Mouse (Mus musculus) midbrain, embryonic 16.5 days (tissue): ENCODE data around the gene Atox1. TPM values are rescaled to one million over a fixed set of nuclear protein-coding genes. Genes with fewer than 3 reads are reported as not detected.

Source experiments
- ATAC-seq: fragments of 200-750 bp; cut with Nextera tagmentation; 2 replicates; pipeline ENCODE4 v1.8.0; 2017; ENCODE audit warnings: moderate TSS enrichment
- H3K27ac ChIP-seq: fragments of 300-500 bp; sonication (generic); 2 replicates; pipeline ENCODE4 v1.5.1; 2014; ENCODE audit warnings: mild to moderate bottlenecking, low read length, mixed read lengths
- H3K27me3 ChIP-seq: fragments of 300-500 bp; sonication (generic); 2 replicates; pipeline ENCODE4 v1.6.1; 2014; ENCODE audit warnings: low read depth, low read length, mixed read lengths; ENCODE audit not compliant: control insufficient read depth, insufficient read depth
- H3K36me3 ChIP-seq: fragments of 300-500 bp; sonication (generic); 2 replicates; pipeline ENCODE4 v1.6.1; 2014; ENCODE audit warnings: mild to moderate bottlenecking, low read length, moderate library complexity, mixed read lengths; ENCODE audit not compliant: control insufficient read depth, insufficient read depth
- H3K4me1 ChIP-seq: fragments of 300-500 bp; sonication (generic); 2 replicates; pipeline ENCODE4 v1.6.1; 2014; ENCODE audit warnings: mild to moderate bottlenecking, low read length, mixed read lengths; ENCODE audit not compliant: control insufficient read depth, insufficient read depth
- H3K4me2 ChIP-seq: fragments of 300-500 bp; sonication (generic); 2 replicates; pipeline ENCODE4 v1.6.1; 2014; ENCODE audit warnings: mild to moderate bottlenecking, low read length, mixed read lengths
- H3K4me3 ChIP-seq: fragments of 300-500 bp; sonication (generic); 2 replicates; pipeline ENCODE4 v1.5.1; 2014; ENCODE audit warnings: low read depth, mild to moderate bottlenecking, low read length, moderate library complexity, mixed read lengths
- H3K9ac ChIP-seq: fragments of 300-500 bp; sonication (generic); 2 replicates; pipeline ENCODE4 v1.6.1; 2014; ENCODE audit warnings: low read depth, low read length, mixed read lengths
- H3K9me3 ChIP-seq: fragments of 300-500 bp; sonication (generic); replicated peaks from 2 replicates; pipeline ENCODE4 v1.6.1; 2014; ENCODE audit warnings: mild to moderate bottlenecking, low read length, mixed read lengths; ENCODE audit not compliant: control insufficient read depth, poor library complexity, severe bottlenecking
- WGBS: fragments of 180-500 bp; shearing (Covaris S2); extraction: QIAGEN DNeasy Blood & Tissue Kit; methylation state at CpG from one replicate; pipeline ENCODE4 v1.1.7; 2014; 5-methylcytosine and 5-hydroxymethylcytosine counted together
- polyA plus RNA-seq: library from polyadenylated mRNA; unstranded; fragments of >200 nt; fragmentation: Nextera tagmentation; extraction: Ambion mirVana; gene quantifications from 2 replicates; pipeline ENCODE4 v1.2.1, GENCODE M21; 2015

Gene Atox1
- polyA plus RNA-seq = 196 and 215 TPM in 2 replicates

DNA sequence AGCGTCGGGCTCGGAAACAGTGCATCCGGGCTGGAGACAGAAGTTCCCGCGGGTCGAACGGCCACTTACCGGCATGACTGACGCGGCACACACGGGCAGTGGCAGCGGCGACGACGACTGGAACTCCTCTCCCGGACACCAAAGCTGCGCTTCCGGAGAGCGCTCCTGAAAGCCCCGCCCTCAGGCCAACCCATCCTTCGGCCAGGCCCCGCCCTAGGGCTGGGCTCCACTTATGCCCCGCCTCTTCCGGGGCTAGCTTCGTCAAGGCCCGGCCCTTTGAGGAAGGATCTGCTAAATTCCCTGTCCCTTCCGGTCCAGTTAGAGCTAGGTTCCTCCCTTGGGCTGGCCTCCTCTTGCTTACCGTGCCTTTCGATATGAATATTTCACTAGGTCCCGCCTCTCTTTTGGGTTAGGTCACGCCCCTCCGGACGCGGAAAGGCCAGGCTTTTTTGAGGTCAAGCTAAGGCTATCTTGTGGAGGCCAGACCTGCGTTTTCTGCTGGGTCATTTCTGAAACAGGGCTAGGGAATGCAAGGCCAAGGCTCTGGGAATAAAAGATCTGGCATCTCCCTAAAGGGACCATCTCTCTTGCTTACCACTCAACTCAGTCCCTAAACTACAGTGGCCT, at the start of gene Atox1:
TSS of gene Atox1 (minus strand) at position 221 of the 627 bp plus-strand sequence.
- Histone ChIP-seq H3K4me1 (peaks cover 15% of the 10 kb centered on the region), H3K4me2 (peak within 1 kb of the TSS; percentile 66), H3K4me3 (peak within 1 kb of the TSS; percentile 79), H3K9ac (peak within 1 kb of the TSS; percentile 71), H3K9me3 (no peaks in the 10 kb centered on the region), H3K27me3 (no peaks in the 10 kb centered on the region), H3K27ac (peak within 1 kb of the TSS; percentile 79), H3K36me3 (no peaks in the 10 kb centered on the region)
- WGBS = 2% methylated on average over 36 of the region's 36 CpGs
- ATAC-seq = peak; percentile 97

DNA sequence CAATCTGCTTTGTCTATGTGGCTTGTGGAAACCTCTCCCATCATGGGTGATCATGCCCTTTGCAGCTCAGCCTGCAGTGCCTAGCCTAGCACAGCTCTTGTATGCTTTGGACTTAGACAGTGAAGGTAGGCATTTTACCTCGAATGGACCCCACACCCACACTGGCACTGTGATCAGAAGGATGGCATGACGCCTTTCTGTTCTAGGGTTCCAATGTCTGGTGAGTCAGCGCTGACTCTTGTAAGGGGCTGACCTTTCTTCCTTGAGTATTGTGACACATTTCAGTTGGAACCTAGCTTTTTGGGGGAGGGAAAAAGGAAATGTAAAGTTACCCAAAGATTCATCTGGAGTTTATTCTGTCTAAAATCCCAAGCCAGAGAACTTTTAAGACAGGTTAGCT, 44.4 kb upstream of the Atox1 start:
- H3K4me2 ChIP-seq = no peak overlapping the region
- H3K27me3 ChIP-seq = no peaks in the 10 kb centered on the region
- peaks cover 8% of the 10 kb centered on the region for H3K36me3 ChIP-seq
- no peaks in the 10 kb centered on the region for H3K4me1 ChIP-seq
- ATAC-seq = no peak
- no peaks in the 10 kb centered on the region for H3K9me3 ChIP-seq
- H3K4me3 ChIP-seq = no peak overlapping the region
- 85% methylated on average over 3 of the region's 3 CpGs for WGBS
- H3K9ac ChIP-seq = no peak overlapping the region
- H3K27ac ChIP-seq = no peak overlapping the region

DNA sequence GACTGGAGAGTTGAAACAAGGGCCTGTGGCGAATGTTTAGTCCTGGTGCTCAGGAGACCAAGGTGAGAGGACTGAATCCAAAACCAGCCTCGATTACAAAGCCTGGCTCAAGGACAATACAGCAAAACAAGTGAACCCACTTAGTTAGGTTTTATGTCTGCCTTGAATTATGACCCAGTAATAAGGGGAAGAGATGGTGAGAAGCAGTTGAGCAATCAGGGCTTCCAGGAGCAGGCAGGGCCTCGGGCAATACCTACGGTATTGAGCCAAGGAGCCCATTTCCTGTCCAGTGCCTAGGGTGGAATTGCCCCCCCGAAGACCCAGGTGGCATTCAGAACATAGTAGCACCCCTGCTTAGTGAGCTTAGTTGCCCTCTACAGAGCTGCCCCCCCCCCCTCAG, 41.8 kb upstream of the Atox1 start:
- peaks cover 16% of the 10 kb centered on the region for H3K36me3 ChIP-seq
- ATAC-seq = no peak
- no peaks in the 10 kb centered on the region for H3K27me3 ChIP-seq
- H3K4me1 ChIP-seq = no peaks in the 10 kb centered on the region
- H3K9me3 ChIP-seq = no peaks in the 10 kb centered on the region
- WGBS = 92% methylated on average over 5 of the region's 5 CpGs
- H3K4me3 ChIP-seq = no peak overlapping the region
- no peak overlapping the region for H3K9ac ChIP-seq
- H3K27ac ChIP-seq = no peak overlapping the region
- H3K4me2 ChIP-seq = no peak overlapping the region

DNA sequence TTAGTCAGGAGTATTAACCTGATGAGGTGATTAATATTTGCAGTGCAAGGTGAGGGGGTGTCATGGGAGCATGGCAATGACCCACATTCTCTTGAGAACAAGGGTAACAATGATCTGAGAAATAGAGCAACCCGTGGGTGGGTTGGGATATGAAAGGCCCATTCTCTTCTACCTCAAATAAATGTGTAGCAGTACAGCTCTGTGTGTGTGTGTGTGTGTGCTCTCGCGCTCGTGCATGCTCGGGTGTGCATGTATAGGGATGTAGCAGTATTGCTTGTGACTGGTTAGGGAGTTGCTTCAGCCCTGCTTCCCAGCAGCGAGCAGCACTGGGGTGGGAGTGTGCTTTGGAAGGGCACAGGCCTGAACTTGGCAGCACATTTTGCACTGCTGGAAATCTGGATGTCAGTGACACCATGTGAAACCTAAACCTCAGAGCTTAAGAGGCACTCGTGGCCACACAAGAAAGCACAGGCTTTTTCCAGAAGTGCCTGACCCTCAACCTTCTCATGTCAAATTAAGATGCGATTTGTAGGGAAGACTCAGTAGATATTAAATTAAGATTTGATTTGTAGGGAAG, 41.0 kb upstream of the Atox1 start:
- Histone ChIP-seq H3K4me2 (no peak overlapping the region), H3K4me3 (no peak overlapping the region), H3K4me1 (no peaks in the 10 kb centered on the region), H3K9me3 (no peaks in the 10 kb centered on the region), H3K9ac (no peak overlapping the region), H3K27me3 (no peaks in the 10 kb centered on the region), H3K36me3 (peaks cover 16% of the 10 kb centered on the region), H3K27ac (no peak overlapping the region)
- 83% methylated on average over 8 of the region's 8 CpGs for WGBS
- no peak for ATAC-seq

DNA sequence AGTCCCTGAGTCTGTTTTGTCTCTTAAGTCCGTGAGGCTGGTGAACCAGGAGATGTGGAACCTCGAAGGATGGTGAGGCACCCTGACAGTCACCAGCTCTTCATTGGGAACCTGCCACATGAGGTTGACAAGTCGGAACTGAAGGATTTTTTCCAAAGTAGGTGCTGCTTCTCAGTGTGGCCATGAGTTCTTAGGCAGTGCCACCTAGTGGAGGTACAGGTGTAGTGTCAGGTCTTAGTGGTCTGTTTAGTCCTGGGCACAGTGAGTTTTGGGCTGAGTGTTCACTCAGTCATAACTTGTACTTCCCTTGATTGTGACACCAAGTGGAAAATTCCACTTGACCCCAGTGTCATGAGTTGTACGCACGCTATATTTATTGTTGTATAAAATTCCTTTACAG, 36.8 kb upstream of the Atox1 start:
- no peaks in the 10 kb centered on the region for H3K9me3 ChIP-seq
- no peaks in the 10 kb centered on the region for H3K4me1 ChIP-seq
- H3K9ac ChIP-seq = no peak overlapping the region
- H3K27me3 ChIP-seq = no peaks in the 10 kb centered on the region
- H3K4me2 ChIP-seq = no peak overlapping the region
- H3K4me3 ChIP-seq = no peak overlapping the region
- H3K36me3 ChIP-seq = peaks cover 37% of the 10 kb centered on the region
- ATAC-seq = peak; percentile 77
- 65% methylated on average over 5 of the region's 5 CpGs for WGBS
- no peak overlapping the region for H3K27ac ChIP-seq

DNA sequence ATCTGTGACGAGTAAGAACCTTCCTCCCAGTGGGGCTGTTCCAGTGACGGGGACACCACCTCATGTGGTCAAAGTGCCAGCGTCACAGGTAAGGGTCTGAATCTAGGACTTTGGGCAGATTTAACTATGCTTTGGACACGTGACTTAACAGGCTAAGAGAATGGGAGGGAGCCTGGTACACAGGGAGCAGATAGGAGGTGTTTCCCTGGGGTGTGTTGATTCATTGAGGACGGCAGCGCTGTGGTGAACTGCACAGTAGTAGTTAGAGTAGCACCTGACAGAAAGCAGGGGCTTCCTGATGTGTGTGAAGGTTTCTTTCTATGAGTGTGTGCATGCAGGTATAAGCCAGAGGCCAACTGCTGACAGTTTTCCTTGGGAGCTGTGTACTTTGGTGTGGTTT, 35.1 kb upstream of the Atox1 start:
- Histone ChIP-seq H3K9me3 (no peaks in the 10 kb centered on the region), H3K27ac (no peak overlapping the region), H3K4me2 (no peak overlapping the region), H3K9ac (no peak overlapping the region), H3K27me3 (no peaks in the 10 kb centered on the region), H3K4me1 (no peaks in the 10 kb centered on the region), H3K36me3 (peaks cover 50% of the 10 kb centered on the region), H3K4me3 (no peak overlapping the region)
- no peak for ATAC-seq
- 93% methylated on average over 6 of the region's 6 CpGs for WGBS

DNA sequence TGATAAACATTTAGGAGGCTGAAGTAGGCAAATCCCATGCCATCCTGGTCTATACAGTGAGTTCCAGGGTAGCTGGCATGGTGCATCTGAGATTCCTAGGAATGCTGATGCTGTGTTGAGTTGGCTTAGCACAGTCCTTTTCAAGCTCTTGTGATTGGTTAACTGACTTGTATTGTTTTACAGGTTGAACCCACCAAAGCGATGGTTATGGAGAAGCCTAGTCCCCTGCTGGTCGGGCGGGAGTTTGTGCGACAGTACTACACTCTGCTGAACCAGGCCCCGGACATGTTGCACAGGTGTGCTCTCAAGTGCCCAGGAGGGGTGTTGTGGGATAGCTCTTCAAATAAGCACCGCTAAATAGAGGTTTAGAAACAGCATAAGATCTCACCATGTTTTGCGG, 24.4 kb upstream of the Atox1 start:
- H3K9ac ChIP-seq = no peak overlapping the region
- no peak overlapping the region for H3K4me3 ChIP-seq
- H3K4me1 ChIP-seq = peaks cover 3% of the 10 kb centered on the region; the same call in 1 of the 2 replicates
- peaks cover 35% of the 10 kb centered on the region for H3K36me3 ChIP-seq
- no peak for ATAC-seq
- no peak overlapping the region for H3K4me2 ChIP-seq
- H3K27me3 ChIP-seq = no peaks in the 10 kb centered on the region
- WGBS = 97% methylated on average over 7 of the region's 7 CpGs
- no peaks in the 10 kb centered on the region for H3K9me3 ChIP-seq
- H3K27ac ChIP-seq = no peak overlapping the region

DNA sequence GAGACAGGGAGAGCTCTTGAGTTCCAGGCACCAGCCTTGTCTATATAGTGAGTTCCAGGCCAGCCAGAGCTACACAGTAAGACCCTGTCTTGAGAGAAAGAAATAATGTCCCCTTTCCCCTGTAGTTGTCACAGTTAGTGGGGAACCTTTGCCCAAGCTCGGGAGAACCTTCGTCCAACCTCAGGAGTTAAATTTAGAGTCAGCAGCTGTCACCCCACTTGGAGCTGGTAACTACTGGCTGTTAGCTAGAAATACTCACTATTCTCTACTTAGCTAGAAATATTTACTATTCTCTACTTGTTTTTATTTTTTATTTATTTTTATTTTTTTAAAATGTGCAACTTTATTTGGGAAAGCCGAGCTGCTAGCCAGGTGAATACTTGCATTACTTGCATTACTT, 12.2 kb upstream of the Atox1 start:
- H3K27ac ChIP-seq = no peak overlapping the region
- H3K9ac ChIP-seq = no peak overlapping the region
- no peaks in the 10 kb centered on the region for H3K27me3 ChIP-seq
- 95% methylated on average over 3 of the region's 3 CpGs for WGBS
- no peaks in the 10 kb centered on the region for H3K36me3 ChIP-seq
- H3K4me1 ChIP-seq = peaks cover 22% of the 10 kb centered on the region
- H3K4me3 ChIP-seq = no peak overlapping the region
- H3K9me3 ChIP-seq = no peaks in the 10 kb centered on the region
- no peak for ATAC-seq
- H3K4me2 ChIP-seq = no peak overlapping the region

DNA sequence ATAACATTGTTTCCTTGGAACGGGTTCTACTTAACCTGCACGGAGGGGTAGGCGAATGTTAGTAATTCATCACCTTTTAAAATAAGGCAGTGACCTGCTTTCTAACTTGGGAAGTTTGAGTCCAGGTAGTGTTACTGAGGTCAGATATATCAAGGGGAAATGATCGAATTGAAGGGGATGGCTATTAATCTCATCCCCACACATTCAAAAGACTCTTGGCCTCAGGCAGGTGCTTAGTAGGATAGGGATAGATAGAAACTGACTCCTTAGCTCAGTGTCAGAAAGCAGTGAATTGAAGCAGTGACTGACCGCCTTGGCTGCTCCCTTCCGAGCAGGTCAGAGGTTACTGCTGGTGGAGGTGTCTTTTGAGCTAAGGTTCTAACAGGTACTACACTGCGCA, 10.4 kb upstream of the Atox1 start:
- Histone ChIP-seq H3K36me3 (no peaks in the 10 kb centered on the region), H3K9ac (no peak overlapping the region), H3K4me2 (peak overlapping the region; percentile 86), H3K27ac (no peak overlapping the region), H3K4me3 (peak overlapping the region; percentile 80; the same call in 1 of the 2 replicates), H3K9me3 (no peaks in the 10 kb centered on the region), H3K27me3 (no peaks in the 10 kb centered on the region), H3K4me1 (peaks cover 25% of the 10 kb centered on the region)
- 95% methylated on average over 7 of the region's 7 CpGs for WGBS
- no peak for ATAC-seq
